Mouse (Mus musculus): ENCODE data around the gene Olfr316.
"Not testable (repeated sequence)": the region's sequence is repeated elsewhere in the genome, so short reads cannot be mapped to it uniquely, and the experiment has no call there.

Gene Olfr316

DNA sequence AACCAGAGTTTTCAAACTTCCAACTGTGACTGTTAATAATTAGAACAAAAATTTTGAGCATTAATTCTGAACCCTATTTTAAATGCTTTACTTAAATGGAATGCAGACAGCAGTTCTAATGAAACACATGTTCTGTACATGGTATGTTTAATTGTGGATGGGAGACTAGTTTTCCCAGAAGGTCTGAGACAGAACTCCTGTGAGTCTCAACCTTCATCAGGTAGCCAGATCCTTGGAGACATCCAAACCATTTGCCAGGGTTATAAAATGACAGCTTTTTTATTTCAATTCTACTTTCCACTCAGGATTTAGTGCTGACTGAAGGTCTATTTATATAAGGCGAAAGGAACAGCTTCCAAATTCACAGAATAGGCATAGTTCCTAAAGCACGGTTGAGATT lies at the start of gene Olfr316:
TSS of gene Olfr316 (plus strand) at position 301 of the 400 bp plus-strand sequence.
- no peak for DNase-seq

DNA sequence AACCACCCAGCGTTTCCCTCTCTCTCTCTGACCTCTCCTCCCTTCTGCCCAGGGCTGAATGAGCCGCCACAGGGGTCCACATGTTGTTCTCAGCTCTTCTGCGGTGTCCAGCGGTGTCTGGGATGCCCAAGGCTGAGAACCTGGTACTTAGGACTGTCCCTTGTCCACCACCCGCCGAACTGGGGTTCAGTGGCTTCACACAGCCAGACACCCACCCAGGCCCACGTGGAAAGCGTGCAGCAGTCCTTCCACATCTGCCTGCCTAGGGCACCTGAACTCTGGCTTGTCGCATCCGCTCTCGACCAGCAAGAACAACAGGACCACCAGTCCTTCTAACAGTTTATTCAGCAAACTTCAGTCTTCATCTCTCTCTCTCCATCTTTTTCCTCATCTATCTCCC lies 43.4 kb upstream of the Olfr316 start:
- DNase-seq = no peak

DNA sequence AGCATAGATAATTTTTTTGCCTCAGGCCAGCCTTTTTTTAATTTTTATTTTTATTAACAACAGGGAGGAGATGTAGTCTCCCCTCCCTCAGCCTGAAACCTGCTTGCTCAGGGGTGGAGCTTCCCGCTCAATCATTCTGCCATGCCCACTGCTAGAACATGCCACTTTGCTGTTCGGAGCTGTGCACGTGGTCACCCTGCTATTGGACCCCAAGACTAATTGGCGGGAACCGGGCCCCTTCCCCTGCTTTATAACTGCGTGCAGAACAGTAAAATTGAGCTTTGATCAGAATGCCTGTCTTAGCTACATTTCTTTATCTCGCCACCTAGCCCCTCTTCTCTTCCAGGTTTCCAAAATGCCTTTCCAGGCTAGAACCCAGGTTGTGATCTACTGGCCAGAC lies 34.8 kb upstream of the Olfr316 start:
- DNase-seq = not testable (repeated sequence)

DNA sequence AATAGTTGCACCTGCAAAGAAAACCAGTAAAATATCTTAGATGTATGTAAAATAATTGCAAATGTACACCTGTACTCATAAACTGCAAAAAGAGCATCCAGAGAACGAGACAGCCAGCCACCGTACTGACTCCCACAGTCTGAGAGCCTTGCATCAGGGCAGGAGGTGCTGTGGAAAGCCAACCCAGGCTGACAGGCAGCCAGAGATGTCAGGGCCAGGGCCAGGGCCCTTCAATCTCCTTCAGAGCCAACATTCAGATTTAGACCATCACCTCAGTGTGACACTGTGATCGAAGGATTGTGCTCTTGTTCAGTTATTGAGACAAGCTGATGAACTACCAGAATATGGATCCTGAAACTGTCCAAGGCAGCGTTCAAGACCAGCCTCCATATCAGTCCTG lies 32.8 kb upstream of the Olfr316 start:
- DNase-seq = no peak

DNA sequence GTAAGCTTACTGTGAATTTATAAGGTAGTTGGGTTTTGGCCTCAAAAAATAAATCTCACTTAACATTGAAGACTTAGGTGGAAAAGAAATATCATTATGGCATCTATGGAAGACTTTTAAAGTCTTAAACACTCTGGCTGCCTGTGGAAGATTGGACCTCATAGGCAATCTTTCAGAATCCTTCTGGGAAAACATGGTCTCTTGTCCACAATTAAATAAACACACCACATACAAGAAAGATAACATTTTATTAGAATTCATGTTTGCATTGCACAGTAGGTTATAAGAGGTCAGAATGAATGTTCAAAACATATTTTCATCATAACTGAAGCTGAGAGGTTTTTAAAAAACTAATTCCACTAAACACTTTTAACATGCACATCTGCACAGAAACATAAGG lies 28.6 kb upstream of the Olfr316 start, which contains the start of gene Olfr318:
TSS of gene Olfr318 (minus strand) at position 101 of the 400 bp plus-strand sequence.
- DNase-seq = no peak

DNA sequence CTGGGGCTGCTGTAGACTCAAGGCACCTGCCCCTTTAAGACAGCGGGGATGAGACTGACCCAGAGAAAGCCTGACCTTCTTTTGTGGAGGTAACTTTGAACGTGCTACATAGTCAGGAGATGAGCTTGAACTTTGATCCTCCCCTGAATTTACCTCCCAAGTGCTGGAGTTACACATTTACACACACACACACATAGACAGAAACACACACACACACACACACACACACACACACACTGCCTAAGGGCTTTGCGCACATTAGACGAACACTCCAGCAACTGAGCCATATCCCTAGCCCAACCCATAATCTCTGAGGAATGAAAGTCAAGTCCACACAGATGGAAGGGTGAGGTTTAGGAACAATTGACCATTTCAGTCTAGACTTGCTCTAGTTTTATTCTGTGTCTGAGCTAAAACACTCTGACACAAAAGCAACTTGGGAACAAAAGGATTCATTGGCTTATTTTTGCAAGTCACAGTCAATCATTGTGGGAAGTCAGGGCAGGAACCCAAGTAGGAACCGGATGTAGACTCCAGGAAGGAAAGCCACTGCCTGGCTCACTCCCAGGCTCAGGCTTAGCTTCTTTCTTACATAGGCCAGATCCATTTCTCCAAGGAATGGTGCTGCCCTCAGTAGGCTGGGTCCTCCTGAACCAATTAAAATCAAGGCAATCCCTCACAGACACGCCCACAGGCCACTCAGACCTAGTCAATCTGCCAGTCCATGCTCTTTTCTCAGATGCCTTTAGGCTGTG lies 24.5 kb upstream of the Olfr316 start:
- peak; percentile 54 to 57 for DNase-seq

DNA sequence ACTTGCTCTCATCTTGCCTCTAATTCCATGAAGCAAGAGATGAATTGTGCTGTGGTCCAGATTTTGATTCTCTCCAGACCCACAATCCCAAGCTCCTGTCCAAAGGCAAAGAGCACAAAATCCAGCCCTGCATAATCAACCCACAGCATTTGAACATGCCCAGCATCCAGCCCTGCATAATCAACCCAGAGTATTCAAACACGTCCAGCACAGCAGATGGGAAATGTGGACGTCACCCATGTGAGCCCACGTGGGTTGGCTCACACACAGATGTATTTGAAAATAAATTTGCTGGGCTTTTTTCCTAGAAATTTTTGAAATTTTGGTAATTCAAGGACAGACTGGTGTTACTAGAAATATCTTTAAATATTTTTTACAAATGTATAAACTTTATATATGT lies 19.2 kb upstream of the Olfr316 start:
- no peak for DNase-seq

DNA sequence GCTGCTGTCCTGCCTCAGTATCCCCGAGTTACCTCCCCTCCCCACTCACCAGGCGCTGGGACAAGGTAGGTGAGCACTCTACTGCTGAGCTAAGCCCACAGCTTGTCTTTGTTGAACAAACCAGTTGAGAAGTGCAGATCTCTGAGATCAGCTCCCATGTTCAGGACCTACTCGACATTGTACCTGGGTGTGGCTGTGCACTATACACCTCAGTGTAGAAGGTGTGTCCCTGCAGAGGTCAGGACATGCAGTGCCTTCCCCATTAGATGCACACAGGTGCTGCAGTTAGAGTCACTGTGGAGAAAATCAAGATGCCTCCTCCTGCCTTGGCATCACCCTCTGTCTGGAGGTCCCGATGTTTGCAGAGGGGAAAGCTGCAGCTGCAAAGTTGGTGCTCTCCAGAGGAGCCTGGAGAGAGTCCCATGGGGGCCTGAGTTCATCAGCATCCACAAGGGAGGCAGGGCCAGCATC lies 13.7 kb upstream of the Olfr316 start, which contains the start of gene Olfr317:
TSS of gene Olfr317 (minus strand) at position 421 of the 471 bp plus-strand sequence.
- DNase-seq = no peak

DNA sequence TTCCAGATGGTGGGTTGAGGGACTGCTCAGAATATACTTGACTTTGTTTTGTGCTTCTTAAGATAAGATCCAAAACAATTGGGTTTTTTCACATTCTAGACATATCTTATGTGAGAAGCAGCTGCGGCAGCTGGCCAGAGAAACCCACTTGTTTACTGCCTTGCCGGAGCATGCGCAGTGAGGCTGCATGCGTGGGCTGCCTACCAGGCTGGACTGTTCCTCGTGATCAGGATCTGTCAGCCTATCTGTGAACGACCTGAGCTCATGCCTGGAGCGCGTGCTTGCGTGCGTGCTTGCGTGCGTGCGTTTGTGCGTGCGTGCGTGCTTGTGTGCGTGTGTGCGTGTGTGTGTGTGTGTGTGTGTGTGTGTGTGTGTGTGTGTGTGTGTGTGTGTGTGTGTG lies 1.4 kb upstream of the Olfr316 start:
- DNase-seq = not testable (repeated sequence)

DNA sequence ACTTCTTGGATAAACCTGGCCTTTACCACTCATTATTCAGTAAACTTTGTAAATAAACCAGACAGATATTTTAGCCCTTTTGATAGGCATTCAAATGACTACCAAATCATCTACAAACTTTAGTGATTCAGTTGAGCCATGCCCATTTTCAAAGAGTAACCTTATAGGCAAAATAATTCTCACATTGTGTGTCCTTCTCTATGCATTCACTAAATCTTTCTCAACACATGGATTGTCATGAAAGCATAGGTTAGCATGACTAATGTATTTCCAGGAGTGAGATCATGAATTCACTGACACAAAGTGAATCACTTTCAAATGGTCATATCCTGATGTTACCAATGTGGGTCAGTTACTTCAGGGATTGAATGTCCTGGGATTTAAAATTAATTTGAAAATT lies 20.4 kb downstream of the Olfr316 start, which contains the start of gene Olfr315:
TSS of gene Olfr315 (plus strand) at position 301 of the 400 bp plus-strand sequence.
- DNase-seq = no peak

DNA sequence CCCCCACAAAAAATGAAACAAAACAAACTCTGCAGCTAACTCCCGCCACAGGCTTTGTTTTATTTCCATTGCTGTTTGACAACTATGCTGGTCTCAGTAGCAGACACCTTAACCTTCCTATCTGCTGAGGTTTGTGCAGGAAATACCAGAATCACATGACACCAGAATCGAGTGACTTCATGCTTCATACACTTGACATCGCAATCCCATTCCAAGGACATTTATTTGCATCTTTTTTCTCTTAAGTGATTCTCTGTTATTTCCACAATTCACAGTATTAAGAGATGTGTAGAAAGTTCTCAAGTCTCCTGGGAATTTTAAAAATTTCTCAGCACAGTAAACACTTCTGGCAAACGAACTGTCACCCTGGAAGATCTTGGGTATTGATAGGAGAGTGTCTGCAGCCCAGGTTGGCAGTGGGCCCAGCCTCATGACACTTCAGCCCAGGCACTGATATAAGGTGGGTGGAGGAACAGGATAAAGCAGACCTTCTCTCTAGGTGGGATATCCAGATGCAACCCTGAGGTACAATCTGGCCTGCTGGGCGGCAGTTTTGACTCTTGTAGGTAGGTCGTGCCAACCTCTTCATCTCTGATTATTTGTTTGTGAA lies 30.1 kb downstream of the Olfr316 start, which contains the start of gene Olfr314:
TSS of gene Olfr314 (plus strand) at position 473 of the 610 bp plus-strand sequence.
- DNase-seq = no peak

DNA sequence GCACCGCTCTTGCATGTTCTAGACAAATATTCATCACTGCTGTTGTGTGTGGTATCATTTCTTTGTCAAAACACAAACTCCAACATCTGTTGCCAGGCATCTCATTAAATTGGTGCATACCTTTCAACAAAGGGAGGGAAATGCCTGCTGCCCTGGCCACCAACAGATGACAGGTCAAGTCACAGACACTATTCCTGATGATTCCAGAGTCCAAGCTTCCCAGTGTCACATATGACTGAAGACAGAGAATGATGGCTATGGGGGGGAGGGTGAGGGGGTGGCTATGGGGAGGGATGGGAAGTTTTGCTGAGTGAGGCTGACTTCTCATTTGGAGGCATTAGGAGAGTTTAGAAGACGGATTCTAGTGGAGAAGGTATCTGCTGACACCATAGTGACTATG lies 31.6 kb downstream of the Olfr316 start:
- no peak for DNase-seq

DNA sequence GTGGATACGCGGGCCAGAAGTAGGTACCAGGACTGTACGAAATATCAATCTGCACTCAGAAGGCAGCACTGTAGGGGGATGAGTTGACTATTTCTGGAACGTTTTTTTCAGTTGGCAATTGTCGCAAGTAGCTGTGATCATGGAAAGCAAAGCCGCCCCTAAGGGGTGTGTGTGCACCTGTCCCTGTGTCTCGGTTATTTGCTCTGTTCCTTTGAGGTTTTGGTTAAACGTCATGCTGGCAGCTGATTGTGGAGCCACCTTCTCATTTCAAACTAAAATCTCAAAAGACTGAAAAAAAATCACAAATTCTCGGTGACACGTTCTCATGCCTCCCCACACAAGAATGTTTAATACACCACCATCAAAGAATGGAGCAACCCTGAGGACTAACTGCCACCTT lies 35.1 kb downstream of the Olfr316 start:
- DNase-seq = no peak

DNA sequence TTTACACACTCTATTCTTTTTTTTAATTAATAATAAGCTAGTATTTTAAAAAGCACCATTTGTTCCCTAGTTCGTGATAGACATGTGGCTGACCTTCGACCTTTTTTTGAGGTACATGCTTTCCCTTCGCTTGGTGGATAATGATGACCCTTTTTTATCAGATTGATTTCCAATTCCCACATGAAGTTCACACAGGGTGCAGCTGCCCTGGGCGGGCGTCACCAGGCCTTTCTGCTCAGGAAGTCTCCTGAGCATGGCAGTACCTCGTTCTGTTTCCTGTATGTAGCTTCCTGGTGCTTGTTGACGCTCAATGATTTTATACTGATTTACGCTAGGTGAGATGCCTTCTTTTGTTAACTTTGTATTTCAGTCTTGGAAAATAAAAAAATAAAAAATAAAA lies 35.8 kb downstream of the Olfr316 start:
- no peak for DNase-seq

DNA sequence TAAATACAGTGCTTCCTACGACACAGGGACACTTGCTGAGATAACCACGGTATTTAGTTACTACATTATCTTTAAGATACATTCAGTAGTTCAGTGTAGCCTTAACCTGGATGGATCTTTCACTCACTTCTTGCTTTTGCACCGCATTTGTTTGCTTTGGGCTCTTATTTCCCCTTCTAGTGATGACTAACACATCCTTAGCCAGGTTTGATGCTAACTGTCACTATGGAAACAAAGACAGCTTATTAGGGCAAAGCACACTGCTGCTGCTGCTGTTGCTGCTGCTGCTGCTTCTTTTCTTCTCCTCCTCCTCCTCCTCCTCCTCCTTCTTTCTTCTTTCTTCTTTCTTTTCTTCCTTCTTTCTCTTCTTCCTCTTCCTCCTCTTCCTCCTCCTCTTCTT lies 37.0 kb downstream of the Olfr316 start:
- DNase-seq = no peak

DNA sequence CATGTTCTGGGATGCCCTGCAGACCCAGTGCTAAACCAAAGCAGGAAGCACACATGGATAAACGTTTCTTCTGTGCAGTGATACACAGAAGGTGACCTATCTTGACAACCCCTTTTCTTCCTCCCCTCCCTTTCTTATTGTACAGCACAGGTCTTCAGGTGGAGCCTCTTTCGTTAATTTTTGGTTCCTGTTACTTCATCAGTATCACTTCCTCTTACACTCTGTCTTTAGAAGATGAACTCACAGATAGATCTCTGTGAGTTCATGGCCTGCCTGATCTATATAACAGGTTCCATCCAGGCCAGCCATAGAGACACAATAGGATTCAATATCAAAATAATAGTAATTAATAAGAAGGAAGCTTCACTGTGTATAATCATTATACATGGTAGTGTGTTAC lies 37.5 kb downstream of the Olfr316 start:
- no peak for DNase-seq

DNA sequence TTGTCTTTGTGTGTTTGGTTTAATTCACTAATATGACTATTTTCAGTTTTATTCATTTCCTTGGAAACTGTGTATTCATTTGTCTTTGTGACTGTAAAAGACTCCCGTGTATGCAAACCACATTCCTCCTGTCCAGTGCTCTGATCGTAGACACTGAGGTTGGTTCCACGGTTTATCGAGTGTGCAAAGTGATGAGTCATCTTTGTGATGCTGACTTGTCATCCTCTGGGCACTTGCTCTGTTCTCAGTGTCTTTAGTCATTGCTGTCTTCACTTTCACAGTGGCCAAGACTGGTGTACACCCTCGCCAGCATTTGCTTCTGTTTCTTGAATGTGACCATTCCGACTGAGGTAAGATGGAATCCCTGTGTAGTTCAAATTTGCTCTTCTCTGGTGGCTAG lies 38.1 kb downstream of the Olfr316 start:
- no peak for DNase-seq

DNA sequence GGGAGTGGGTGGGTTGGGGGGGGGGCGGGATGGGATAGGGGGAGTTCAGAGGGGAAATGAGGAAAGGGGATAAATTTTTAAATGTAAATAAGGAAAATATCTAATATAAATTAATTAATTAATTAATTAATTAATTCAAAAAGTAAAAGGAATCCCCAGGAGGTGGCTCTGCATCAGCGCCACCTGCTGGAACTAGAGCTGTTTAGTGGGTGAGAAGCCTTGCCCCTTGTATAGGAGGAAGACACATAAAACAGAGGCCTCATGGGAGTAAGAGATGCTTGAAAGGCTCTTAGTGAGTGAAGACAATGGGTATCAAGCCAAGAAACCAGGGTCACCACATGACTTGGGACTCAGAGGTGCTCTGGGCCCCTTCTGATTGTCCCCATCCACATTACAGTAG lies 43.3 kb downstream of the Olfr316 start:
- DNase-seq = no peak

DNA sequence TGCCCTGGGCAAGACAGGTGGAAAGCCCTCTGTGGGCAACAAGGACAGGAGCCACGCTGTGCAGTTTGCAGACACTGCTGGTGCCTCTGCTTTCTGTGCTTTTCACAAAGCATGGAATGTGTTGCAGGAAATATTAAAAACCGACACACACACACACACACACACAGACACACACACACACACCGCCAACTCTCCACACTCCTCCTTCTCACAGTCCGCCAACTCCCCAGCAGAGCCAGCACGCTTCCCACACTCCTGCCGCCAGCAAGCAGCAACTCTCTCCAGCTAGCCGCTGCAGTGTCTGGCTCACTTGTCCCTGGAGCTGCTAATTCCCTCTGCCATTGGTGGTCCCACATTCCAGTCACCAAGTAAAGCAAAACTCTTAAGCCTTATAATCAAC lies 44.3 kb downstream of the Olfr316 start:
- no peak for DNase-seq

DNA sequence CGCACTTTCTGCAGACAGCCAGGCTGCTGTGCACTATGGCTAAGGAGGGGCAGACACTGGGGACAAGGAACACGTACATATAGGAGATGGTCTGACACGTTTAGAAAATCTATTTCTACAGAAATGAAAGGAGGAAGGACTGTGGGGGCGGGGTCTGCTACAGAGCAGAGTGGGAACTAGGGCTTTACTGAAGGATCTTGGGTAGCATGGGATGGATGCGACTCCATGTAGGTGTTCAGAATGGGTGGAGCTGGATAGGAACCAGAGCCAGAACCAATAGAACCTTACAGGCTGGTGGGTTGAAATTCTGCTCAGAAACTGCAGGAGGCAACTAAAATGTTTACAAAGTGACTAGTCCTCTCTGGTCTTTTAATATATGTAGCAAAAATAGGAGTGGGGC lies 47.2 kb downstream of the Olfr316 start:
- no peak for DNase-seq

DNA sequence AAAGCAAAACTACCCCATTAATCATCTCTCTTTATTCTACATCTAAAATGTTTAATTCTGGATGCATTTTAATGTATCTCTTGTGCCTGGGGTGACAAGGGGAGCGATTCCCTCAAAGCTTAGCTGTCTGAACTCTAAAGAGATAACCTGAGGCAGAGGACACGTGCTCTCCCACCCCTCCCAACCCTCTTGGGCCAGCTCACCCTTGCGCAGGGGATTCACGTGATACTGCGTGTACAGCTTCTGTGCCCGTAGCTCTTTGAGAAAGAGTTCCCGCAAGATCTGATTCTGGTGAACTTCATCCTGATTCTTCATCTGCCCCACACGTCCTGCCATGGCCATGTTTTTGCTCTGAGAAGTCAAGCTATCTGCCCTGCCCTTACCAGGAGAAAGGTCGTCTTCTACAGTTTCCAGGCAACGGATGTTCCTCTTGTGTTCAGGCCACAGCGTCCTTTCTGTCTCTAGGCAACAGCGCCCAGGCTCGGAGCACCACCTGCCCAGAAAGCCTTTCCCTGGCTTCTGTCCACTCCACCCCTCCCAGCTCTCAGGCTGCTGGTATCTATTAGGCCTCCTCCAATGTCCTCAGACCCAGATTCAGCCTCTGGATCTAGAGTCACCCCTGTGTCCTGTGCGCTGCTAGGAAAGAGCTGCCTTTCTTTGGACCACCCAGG lies 49.2 kb downstream of the Olfr316 start, which contains the start of gene Fam183b:
TSS of gene Fam183b (minus strand) at position 403 of the 671 bp plus-strand sequence.
- no peak for DNase-seq

DNA sequence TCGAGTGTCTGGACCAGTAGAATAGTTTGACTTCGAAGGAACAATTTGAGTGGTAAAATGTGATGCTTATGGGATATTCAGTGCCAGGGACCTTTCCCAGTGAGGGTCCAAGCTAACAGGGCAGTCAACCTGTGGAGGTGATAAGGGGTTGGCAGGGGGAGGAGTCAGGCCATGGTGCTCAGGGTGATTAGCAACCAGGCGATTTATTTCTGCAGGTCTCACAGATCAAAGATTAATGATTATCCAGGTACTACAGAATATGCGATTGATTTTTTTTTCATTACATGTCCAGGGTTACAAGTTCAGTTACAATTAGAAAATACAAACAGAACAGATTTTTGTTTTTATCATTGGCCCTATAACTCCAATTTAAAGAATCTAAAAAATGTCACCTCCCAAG lies 51.3 kb downstream of the Olfr316 start:
- no peak for DNase-seq

DNA sequence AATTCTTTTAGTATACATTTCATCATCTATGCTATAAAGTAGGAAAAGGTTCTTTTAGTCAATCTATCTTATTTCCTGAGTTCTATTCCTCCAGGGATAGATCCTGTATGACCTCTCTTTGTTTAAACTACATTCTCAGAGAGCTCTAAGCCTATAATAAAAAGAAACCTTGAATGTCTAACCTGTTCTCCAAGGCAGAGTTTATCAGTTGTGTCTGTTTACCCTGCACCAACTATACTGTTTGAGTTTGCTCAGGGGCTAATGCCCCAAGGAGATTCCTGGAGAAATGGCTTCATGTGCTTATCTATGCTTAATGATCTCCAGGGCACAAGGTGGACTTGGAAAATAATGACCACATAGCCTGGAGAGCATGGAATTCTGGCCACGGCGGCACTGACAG lies 51.9 kb downstream of the Olfr316 start:
- DNase-seq = no peak
